Mouse (Mus musculus): Measurements from ENCODE around the gene Ap5z1. TPM values are rescaled to one million over a fixed set of nuclear protein-coding genes. Genes with fewer than 3 reads are reported as not detected.

The Ap5z1 gene
- polyA plus RNA-seq, 1 experiment = not detected

GRCm38 (mm10) chr5:142443994-142444393, 19.8 kb upstream of the Ap5z1 start:
- WGBS = 83% methylated on average over 14 of the region's 14 CpGs
- Histone ChIP-seq H3K27ac (ENCODE audit: insufficient read depth, low read depth, low read length) (no peak overlapping the region), H3K4me1 (ENCODE audit: control insufficient read depth, insufficient read depth, low read length) (peaks cover 51% of the 10 kb centered on the region), H3K4me3 (ENCODE audit: insufficient read depth, low read depth, low read length) (no peak overlapping the region)
- TF ChIP-seq CTCF (IDR thresholded peaks at IDR 0.05; ENCODE audit: insufficient read depth, low read depth, low read length) = no peak
- TF ChIP-seq POLR2A (IDR thresholded peaks at IDR 0.05; ENCODE audit: insufficient read depth, low read depth, low read length) = no peak

- peaks cover 48% of the 10 kb centered on the region for H3K4me1 ChIP-seq (ENCODE audit: control insufficient read depth, insufficient read depth, low read length)
- no peak overlapping the region for H3K4me3 ChIP-seq (ENCODE audit: insufficient read depth, low read depth, low read length)
- no peak overlapping the region for H3K27ac ChIP-seq (ENCODE audit: insufficient read depth, low read depth, low read length)
- 67% methylated on average over 11 of the region's 11 CpGs for WGBS
- TF ChIP-seq POLR2A (IDR thresholded peaks at IDR 0.05; ENCODE audit: insufficient read depth, low read depth, low read length) = no peak
- no peak for TF ChIP-seq CTCF (IDR thresholded peaks at IDR 0.05; ENCODE audit: insufficient read depth, low read depth, low read length)
Observed at GRCm38 (mm10) chr5:142444791-142445531, 18.8 kb upstream of the Ap5z1 start.

GRCm38 (mm10) chr5:142445709-142446108, 18.0 kb upstream of the Ap5z1 start:
- TF ChIP-seq CTCF (IDR thresholded peaks at IDR 0.05; ENCODE audit: insufficient read depth, low read depth, low read length) (no peak), POLR2A (IDR thresholded peaks at IDR 0.05; ENCODE audit: insufficient read depth, low read depth, low read length) (no peak)
- 54% methylated on average over 8 of the region's 8 CpGs for WGBS
- Histone ChIP-seq H3K4me3 (ENCODE audit: insufficient read depth, low read depth, low read length) (no peak overlapping the region), H3K27ac (ENCODE audit: insufficient read depth, low read depth, low read length) (no peak overlapping the region), H3K4me1 (ENCODE audit: control insufficient read depth, insufficient read depth, low read length) (peaks cover 41% of the 10 kb centered on the region)

GRCm38 (mm10) chr5:142448076-142448475, 15.7 kb upstream of the Ap5z1 start:
- WGBS = 9% methylated on average over 9 of the region's 9 CpGs
- H3K4me1 ChIP-seq (ENCODE audit: control insufficient read depth, insufficient read depth, low read length) = peaks cover 26% of the 10 kb centered on the region
- no peak for TF ChIP-seq POLR2A (IDR thresholded peaks at IDR 0.05; ENCODE audit: insufficient read depth, low read depth, low read length)
- peak; percentile 81 for TF ChIP-seq CTCF (IDR thresholded peaks at IDR 0.05; ENCODE audit: insufficient read depth, low read depth, low read length)
- H3K4me3 ChIP-seq (ENCODE audit: insufficient read depth, low read depth, low read length) = no peak overlapping the region
- H3K27ac ChIP-seq (ENCODE audit: insufficient read depth, low read depth, low read length) = no peak overlapping the region

GRCm38 (mm10) chr5:142448623-142449022, 15.1 kb upstream of the Ap5z1 start:
- 85% methylated on average over 12 of the region's 12 CpGs for WGBS
- no peak overlapping the region for H3K4me3 ChIP-seq (ENCODE audit: insufficient read depth, low read depth, low read length)
- TF ChIP-seq POLR2A (IDR thresholded peaks at IDR 0.05; ENCODE audit: insufficient read depth, low read depth, low read length) = no peak
- TF ChIP-seq CTCF (IDR thresholded peaks at IDR 0.05; ENCODE audit: insufficient read depth, low read depth, low read length) = no peak
- peaks cover 22% of the 10 kb centered on the region for H3K4me1 ChIP-seq (ENCODE audit: control insufficient read depth, insufficient read depth, low read length)
- H3K27ac ChIP-seq (ENCODE audit: insufficient read depth, low read depth, low read length) = no peak overlapping the region

- Histone ChIP-seq H3K4me1 (ENCODE audit: control insufficient read depth, insufficient read depth, low read length) (peaks cover 11% of the 10 kb centered on the region), H3K27ac (ENCODE audit: insufficient read depth, low read depth, low read length) (no peak overlapping the region), H3K4me3 (ENCODE audit: insufficient read depth, low read depth, low read length) (no peak overlapping the region)
- WGBS = 93% methylated on average over 9 of the region's 9 CpGs
- no peak for TF ChIP-seq CTCF (IDR thresholded peaks at IDR 0.05; ENCODE audit: insufficient read depth, low read depth, low read length)
- TF ChIP-seq POLR2A (IDR thresholded peaks at IDR 0.05; ENCODE audit: insufficient read depth, low read depth, low read length) = no peak
Observed at GRCm38 (mm10) chr5:142450846-142451245, 12.9 kb upstream of the Ap5z1 start.

GRCm38 (mm10) chr5:142451759-142452158, 12.0 kb upstream of the Ap5z1 start:
- Histone ChIP-seq H3K4me1 (ENCODE audit: control insufficient read depth, insufficient read depth, low read length) (peaks cover 11% of the 10 kb centered on the region), H3K27ac (ENCODE audit: insufficient read depth, low read depth, low read length) (no peak overlapping the region), H3K4me3 (ENCODE audit: insufficient read depth, low read depth, low read length) (no peak overlapping the region)
- TF ChIP-seq CTCF (IDR thresholded peaks at IDR 0.05; ENCODE audit: insufficient read depth, low read depth, low read length) (no peak), POLR2A (IDR thresholded peaks at IDR 0.05; ENCODE audit: insufficient read depth, low read depth, low read length) (no peak)
- 20% methylated on average over 1 of the region's 1 CpGs for WGBS

GRCm38 (mm10) chr5:142453742-142454141, 10.0 kb upstream of the Ap5z1 start:
- H3K27ac ChIP-seq (ENCODE audit: insufficient read depth, low read depth, low read length) = no peak overlapping the region
- TF ChIP-seq POLR2A (IDR thresholded peaks at IDR 0.05; ENCODE audit: insufficient read depth, low read depth, low read length) (no peak), CTCF (IDR thresholded peaks at IDR 0.05; ENCODE audit: insufficient read depth, low read depth, low read length) (no peak)
- H3K4me3 ChIP-seq (ENCODE audit: insufficient read depth, low read depth, low read length) = no peak overlapping the region
- H3K4me1 ChIP-seq (ENCODE audit: control insufficient read depth, insufficient read depth, low read length) = peaks cover 7% of the 10 kb centered on the region; the same call in 1 of the 2 replicates
- 92% methylated on average over 13 of the region's 13 CpGs for WGBS

GRCm38 (mm10) chr5:142456318-142456717, 7.4 kb upstream of the Ap5z1 start:
- TF ChIP-seq POLR2A (IDR thresholded peaks at IDR 0.05; ENCODE audit: insufficient read depth, low read depth, low read length) (no peak), CTCF (IDR thresholded peaks at IDR 0.05; ENCODE audit: insufficient read depth, low read depth, low read length) (no peak)
- 82% methylated on average over 15 of the region's 15 CpGs for WGBS

More at GRCm38 (mm10) chr5:142456318-142456717, 7.4 kb upstream of the Ap5z1 start:
- no peak overlapping the region for H3K4me3 ChIP-seq (ENCODE audit: insufficient read depth, low read depth, low read length)
- H3K27ac ChIP-seq (ENCODE audit: insufficient read depth, low read depth, low read length) = no peak overlapping the region
- H3K4me1 ChIP-seq (ENCODE audit: control insufficient read depth, insufficient read depth, low read length) = peaks cover 8% of the 10 kb centered on the region; the same call in 1 of the 2 replicates
